Mouse (Mus musculus): Measurements from ENCODE around the gene Timm23. TPM values are rescaled to one million over a fixed set of nuclear protein-coding genes. Genes with fewer than 3 reads are reported as not detected.
"Not testable (repeated sequence)": the region's sequence is repeated elsewhere in the genome, so short reads cannot be mapped to it uniquely, and the experiment has no call there.

Gene Timm23
- total RNA-seq, 1 experiment: 428 TPM

GRCm38 (mm10) chr14:32190627-32191391 lies 10.9 kb downstream of the Timm23 start:
- H3K9ac ChIP-seq (ENCODE audit: insufficient read depth, low read depth, low read length, poor library complexity, severe bottlenecking): no peak overlapping the region
- peaks cover 2% of the 10 kb centered on the region in 2 experiments; a peak in 1 of 4 replicates for H3K4me1 ChIP-seq (ENCODE audit: control insufficient read depth in 2 of 2, insufficient read depth in 2 of 2, low read length in 2 of 2, poor library complexity in 1 of 2)
- DNase-seq (ENCODE audit: low read depth, low spot score): no peak
- peaks cover 19% of the 10 kb centered on the region for H3K36me3 ChIP-seq (ENCODE audit: control insufficient read depth, insufficient read depth, low read length, poor library complexity, severe bottlenecking)
- no peak overlapping the region for H3K4me3 ChIP-seq (ENCODE audit: insufficient read depth in 1 of 2, low read depth in 1 of 2, low read length in 2 of 2, poor library complexity in 1 of 2, severe bottlenecking in 1 of 2)
- in situ Hi-C loops (cut with MboI; ENCODE audit: low sequenced_read_pairs in 2 of 2, unreplicated experiment in 2 of 2): no loop called here
- no peak for TF ChIP-seq ZC3H11A (IDR thresholded peaks at IDR 0.05; ENCODE audit: borderline replicate concordance, low read depth, low read length)
- no peak for TF ChIP-seq MAFK (IDR thresholded peaks at IDR 0.05; ENCODE audit: insufficient read depth, low read depth, low read length)
- TF ChIP-seq CHD2 (IDR thresholded peaks at IDR 0.05; ENCODE audit: low read depth, low read length): no peak
- H3K9me3 ChIP-seq (ENCODE audit: control insufficient read depth, insufficient read depth, low read depth, low read length): no peaks in the 10 kb centered on the region
- no peak overlapping the region for H3K27ac ChIP-seq (ENCODE audit: insufficient read depth, low read depth, low read length, poor library complexity, severe bottlenecking)

GRCm38 (mm10) chr14:32183846-32184245 lies 17.9 kb downstream of the Timm23 start:
- H3K4me1 ChIP-seq (ENCODE audit: control insufficient read depth in 2 of 2, insufficient read depth in 2 of 2, low read length in 2 of 2, poor library complexity in 1 of 2): peaks cover 0 to 1% of the 10 kb centered on the region in 2 experiments; a peak in 1 of 4 replicates
- H3K9me3 ChIP-seq (ENCODE audit: control insufficient read depth, insufficient read depth, low read depth, low read length): no peaks in the 10 kb centered on the region
- TF ChIP-seq HCFC1 (IDR thresholded peaks at IDR 0.05; ENCODE audit: borderline replicate concordance, insufficient read depth, low read length): no peak
- no peak for TF ChIP-seq ZC3H11A (IDR thresholded peaks at IDR 0.05; ENCODE audit: borderline replicate concordance, low read depth, low read length)
- no peak for TF ChIP-seq ZNF384 (IDR thresholded peaks at IDR 0.05; ENCODE audit: low read depth, low read length)
- no peak for TF ChIP-seq MAFK (IDR thresholded peaks at IDR 0.05; ENCODE audit: insufficient read depth, low read depth, low read length)
- H3K36me3 ChIP-seq (ENCODE audit: control insufficient read depth, insufficient read depth, low read length, poor library complexity, severe bottlenecking): peaks cover 31% of the 10 kb centered on the region
- no peak for DNase-seq (ENCODE audit: low read depth, low spot score)
- H3K27ac ChIP-seq (ENCODE audit: insufficient read depth, low read depth, low read length, poor library complexity, severe bottlenecking): no peak overlapping the region
- H3K9ac ChIP-seq (ENCODE audit: insufficient read depth, low read depth, low read length, poor library complexity, severe bottlenecking): no peak overlapping the region
- H3K4me3 ChIP-seq (ENCODE audit: insufficient read depth in 1 of 2, low read depth in 1 of 2, low read length in 2 of 2, poor library complexity in 1 of 2, severe bottlenecking in 1 of 2): no peak overlapping the region
- in situ Hi-C loops (cut with MboI; ENCODE audit: low sequenced_read_pairs in 2 of 2, unreplicated experiment in 2 of 2): no loop called here

- in situ Hi-C loops (cut with MboI; ENCODE audit: low sequenced_read_pairs in 2 of 2, unreplicated experiment in 2 of 2): no loop called here
- no peak for TF ChIP-seq MAFK (IDR thresholded peaks at IDR 0.05; ENCODE audit: insufficient read depth, low read depth, low read length)
- no peak for TF ChIP-seq CHD2 (IDR thresholded peaks at IDR 0.05; ENCODE audit: low read depth, low read length)
- TF ChIP-seq ZNF384 (IDR thresholded peaks at IDR 0.05; ENCODE audit: low read depth, low read length): no peak
- TF ChIP-seq ZC3H11A (IDR thresholded peaks at IDR 0.05; ENCODE audit: borderline replicate concordance, low read depth, low read length): no peak
- TF ChIP-seq HCFC1 (IDR thresholded peaks at IDR 0.05; ENCODE audit: borderline replicate concordance, insufficient read depth, low read length): no peak
- peaks cover 0 to 1% of the 10 kb centered on the region in 2 experiments; a peak in 1 of 4 replicates for H3K4me1 ChIP-seq (ENCODE audit: control insufficient read depth in 2 of 2, insufficient read depth in 2 of 2, low read length in 2 of 2, poor library complexity in 1 of 2)
- H3K9ac ChIP-seq (ENCODE audit: insufficient read depth, low read depth, low read length, poor library complexity, severe bottlenecking): no peak overlapping the region
- peaks cover 25% of the 10 kb centered on the region for H3K36me3 ChIP-seq (ENCODE audit: control insufficient read depth, insufficient read depth, low read length, poor library complexity, severe bottlenecking)
- H3K4me3 ChIP-seq (ENCODE audit: insufficient read depth in 1 of 2, low read depth in 1 of 2, low read length in 2 of 2, poor library complexity in 1 of 2, severe bottlenecking in 1 of 2): no peak overlapping the region
- H3K27ac ChIP-seq (ENCODE audit: insufficient read depth, low read depth, low read length, poor library complexity, severe bottlenecking): no peak overlapping the region
- no peak for DNase-seq (ENCODE audit: low read depth, low spot score)
- no peaks in the 10 kb centered on the region for H3K9me3 ChIP-seq (ENCODE audit: control insufficient read depth, insufficient read depth, low read depth, low read length)
Measured at GRCm38 (mm10) chr14:32180861-32181260, 20.8 kb downstream of the Timm23 start.

DNA sequence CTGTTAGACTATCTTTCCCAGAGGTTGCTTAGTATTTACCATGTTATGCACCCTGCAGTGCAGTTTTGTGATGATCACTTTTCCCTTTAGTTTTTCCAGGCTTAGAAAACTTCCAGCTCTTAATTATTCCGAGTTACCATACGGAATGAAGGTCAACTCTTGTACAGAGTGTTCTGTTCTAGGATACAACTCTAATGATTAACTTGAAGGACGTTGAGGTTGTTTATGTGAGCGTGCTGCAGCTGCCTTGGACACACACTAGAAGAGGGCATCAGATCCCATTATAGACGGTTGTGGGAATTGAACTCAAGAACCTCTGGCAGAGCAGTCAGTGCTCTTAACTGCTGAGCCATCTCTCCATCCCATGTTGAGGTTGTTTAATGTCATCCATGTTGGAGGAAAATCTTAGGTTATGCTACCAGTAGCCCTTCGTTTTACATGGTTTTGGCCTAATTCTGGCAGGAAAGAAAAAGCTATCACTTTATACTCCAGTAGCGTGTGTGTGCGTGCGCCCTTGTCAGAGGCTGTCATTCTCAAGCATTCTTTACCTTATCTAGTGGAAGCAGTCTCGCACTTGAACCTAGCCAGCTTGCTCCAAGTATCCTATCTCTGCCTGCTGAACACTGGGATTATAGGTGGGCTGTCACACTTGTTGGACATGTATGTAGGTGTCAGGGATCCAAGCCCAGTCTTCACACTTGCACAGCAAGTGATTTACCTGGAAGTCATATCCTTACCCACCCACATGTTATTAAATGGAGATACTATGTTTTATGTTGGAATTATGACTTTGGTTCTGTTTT lies 22.1 kb downstream of the Timm23 start:
- Histone ChIP-seq H3K36me3 (ENCODE audit: control insufficient read depth, insufficient read depth, low read length, poor library complexity, severe bottlenecking) (peaks cover 26% of the 10 kb centered on the region), H3K4me3 (ENCODE audit: insufficient read depth in 1 of 2, low read depth in 1 of 2, low read length in 2 of 2, poor library complexity in 1 of 2, severe bottlenecking in 1 of 2) (no peak overlapping the region), H3K27ac (ENCODE audit: insufficient read depth, low read depth, low read length, poor library complexity, severe bottlenecking) (no peak overlapping the region), H3K9ac (ENCODE audit: insufficient read depth, low read depth, low read length, poor library complexity, severe bottlenecking) (no peak overlapping the region), H3K9me3 (ENCODE audit: control insufficient read depth, insufficient read depth, low read depth, low read length) (no peaks in the 10 kb centered on the region), H3K4me1 (ENCODE audit: control insufficient read depth in 2 of 2, insufficient read depth in 2 of 2, low read length in 2 of 2, poor library complexity in 1 of 2) (peaks cover 0 to 1% of the 10 kb centered on the region in 2 experiments; a peak in 1 of 4 replicates)
- no peak for DNase-seq (ENCODE audit: low read depth, low spot score)
- TF ChIP-seq MAFK (IDR thresholded peaks at IDR 0.05; ENCODE audit: insufficient read depth, low read depth, low read length) (no peak), CHD2 (IDR thresholded peaks at IDR 0.05; ENCODE audit: low read depth, low read length) (no peak), ZNF384 (IDR thresholded peaks at IDR 0.05; ENCODE audit: low read depth, low read length) (no peak), ZC3H11A (IDR thresholded peaks at IDR 0.05; ENCODE audit: borderline replicate concordance, low read depth, low read length) (no peak)
- in situ Hi-C loops (cut with MboI; ENCODE audit: low sequenced_read_pairs in 2 of 2, unreplicated experiment in 2 of 2): no loop called here

DNA sequence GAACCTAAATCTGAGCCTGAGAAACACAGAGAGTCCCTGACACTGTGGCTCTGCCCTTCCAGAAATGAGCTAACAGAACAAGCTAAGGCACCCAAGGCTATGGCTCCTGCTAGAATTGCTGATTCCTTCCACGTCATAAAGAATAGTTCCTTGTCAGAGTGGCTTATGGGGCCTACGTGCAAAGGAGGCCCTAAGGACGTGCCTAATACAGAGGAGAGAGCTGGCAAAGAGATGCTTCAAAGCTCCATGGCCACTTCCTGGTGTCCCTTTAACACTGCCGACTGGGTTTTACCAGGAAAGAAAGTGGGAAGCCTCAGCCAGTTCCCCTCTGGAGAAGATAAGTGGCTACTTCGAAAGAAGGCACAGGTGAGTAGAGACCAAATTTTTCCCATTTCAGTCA lies 25.1 kb downstream of the Timm23 start:
- in situ Hi-C loops (cut with MboI; ENCODE audit: low sequenced_read_pairs in 2 of 2, unreplicated experiment in 2 of 2); H3K4me3 ChIP-seq (ENCODE audit: insufficient read depth in 1 of 2, low read depth in 1 of 2, low read length in 2 of 2, poor library complexity in 1 of 2, severe bottlenecking in 1 of 2); H3K9ac ChIP-seq (ENCODE audit: insufficient read depth, low read depth, low read length, poor library complexity, severe bottlenecking); H3K27ac ChIP-seq (ENCODE audit: insufficient read depth, low read depth, low read length, poor library complexity, severe bottlenecking); H3K4me1 ChIP-seq (ENCODE audit: control insufficient read depth in 2 of 2, insufficient read depth in 2 of 2, low read length in 2 of 2, poor library complexity in 1 of 2); DNase-seq (ENCODE audit: low read depth, low spot score); H3K9me3 ChIP-seq (ENCODE audit: control insufficient read depth, insufficient read depth, low read depth, low read length): not testable (repeated sequence)
- peaks cover 28% of the 10 kb centered on the region for H3K36me3 ChIP-seq (ENCODE audit: control insufficient read depth, insufficient read depth, low read length, poor library complexity, severe bottlenecking)

Measured in ES-E14 (cell line).